Mouse (Mus musculus) limb, embryonic 14.5 days (tissue): ENCODE data around the gene Sertad4. TPM values are rescaled to one million over a fixed set of nuclear protein-coding genes. Genes with fewer than 3 reads are reported as not detected.

Experiments used
- ATAC-seq: fragments of 200-750 bp; cut with Nextera tagmentation; 2 replicates; pipeline ENCODE4 v1.8.0; 2017; ENCODE audit warnings: low read depth, moderate number of reproducible peaks, moderate TSS enrichment; ENCODE audit not compliant: low FRiP score
- DNase-seq: peaks from one replicate; pipeline ENCODE4 v3.0.0-alpha.2; 2015; ENCODE audit warnings: low spot score
- H3K27ac ChIP-seq: fragments of 300-500 bp; sonication (generic); replicated peaks from 2 replicates; pipeline ENCODE4 v1.5.1; 2014; ENCODE audit warnings: low read depth, mild to moderate bottlenecking, low read length, moderate library complexity, mixed read lengths
- H3K27me3 ChIP-seq: fragments of 300-500 bp; sonication (generic); 2 replicates; pipeline ENCODE4 v1.6.1; 2014; ENCODE audit warnings: low read length, mixed read lengths; ENCODE audit not compliant: control insufficient read depth, insufficient read depth
- H3K36me3 ChIP-seq: fragments of 300-500 bp; sonication (generic); 2 replicates; pipeline ENCODE4 v1.6.1; 2014; ENCODE audit warnings: mild to moderate bottlenecking, low read length, moderate library complexity, mixed read lengths; ENCODE audit not compliant: control insufficient read depth, insufficient read depth
- H3K4me1 ChIP-seq: fragments of 300-500 bp; sonication (generic); 2 replicates; pipeline ENCODE4 v1.6.1; 2014; ENCODE audit warnings: antibody characterized with exemption, low read length, mixed read lengths; ENCODE audit not compliant: control insufficient read depth, insufficient read depth
- H3K4me2 ChIP-seq: fragments of 300-500 bp; sonication (generic); replicated peaks from 2 replicates; pipeline ENCODE4 v1.6.1; 2014; ENCODE audit warnings: low read depth, mild to moderate bottlenecking, low read length, moderate library complexity; ENCODE audit not compliant: severe bottlenecking
- H3K4me3 ChIP-seq: fragments of 300-500 bp; sonication (generic); replicated peaks from 2 replicates; pipeline ENCODE4 v1.5.1; 2014; ENCODE audit warnings: low read length
- H3K9ac ChIP-seq: fragments of 300-500 bp; sonication (generic); 2 replicates; pipeline ENCODE4 v1.6.1; 2014; ENCODE audit warnings: mild to moderate bottlenecking, low read depth, low read length, moderate library complexity; ENCODE audit not compliant: severe bottlenecking
- H3K9me3 ChIP-seq: fragments of 300-500 bp; sonication (generic); 2 replicates; pipeline ENCODE4 v1.6.1; 2016; ENCODE audit warnings: low read length; ENCODE audit not compliant: control insufficient read depth
- POLR2A ChIP-seq: fragments of 200-500 bp; IDR thresholded peaks from 2 replicates; pipeline ENCODE4 v1.8.0; 2012; ENCODE audit warnings: inconsistent platforms, mild to moderate bottlenecking, moderate library complexity, borderline replicate concordance; ENCODE audit not compliant: insufficient read depth, insufficient read length; ENCODE audit errors: extremely low read depth
- WGBS: fragments of 180-500 bp; shearing (Covaris S2); extraction: QIAGEN DNeasy Blood & Tissue Kit; methylation state at CpG from one replicate; pipeline ENCODE4 v1.1.7; 2014; 5-methylcytosine and 5-hydroxymethylcytosine counted together
- polyA plus RNA-seq, 2 experiments: library from polyadenylated mRNA; depleted of rRNA in 1 of 2; stranded (reverse) in 1 of 2; unstranded in 1 of 2; fragments of >200 nt; fragmentation: Nextera tagmentation in 1 of 2; extraction: Ambion mirVana in 1 of 2; gene quantifications; 2 replicates each; pipeline versions ENCODE4 v1.2.1 to v1.2.3; 2012 to 2014

Gene Sertad4
- polyA plus RNA-seq, 2 experiments, result 84.7 to 110 TPM

DNA sequence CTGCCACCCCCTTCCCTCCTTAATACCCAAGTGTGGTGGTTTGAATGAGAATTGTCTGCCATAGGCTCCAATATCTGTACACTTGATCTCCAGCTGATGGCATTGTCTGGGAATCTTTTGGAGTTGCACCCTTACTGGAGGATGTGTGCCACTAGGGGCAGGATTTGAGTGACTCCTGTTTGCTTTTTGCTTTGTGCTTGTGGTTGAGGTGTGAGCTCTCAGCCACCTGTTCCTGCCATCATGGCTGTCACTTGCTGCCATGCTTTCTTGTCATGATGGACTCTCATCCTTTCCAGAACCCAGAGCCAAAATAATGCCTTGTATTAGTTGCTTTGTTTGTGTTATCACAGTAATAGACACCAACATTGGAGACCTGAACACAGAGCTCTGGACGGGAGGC, 14.2 kb upstream of the Sertad4 start:
- Histone ChIP-seq H3K4me3 (no peak overlapping the region), H3K36me3 (no peaks in the 10 kb centered on the region), H3K4me2 (no peak overlapping the region), H3K27me3 (no peaks in the 10 kb centered on the region), H3K27ac (no peak overlapping the region), H3K9me3 (no peaks in the 10 kb centered on the region), H3K4me1 (peaks cover 8% of the 10 kb centered on the region; the same call in 1 of the 2 replicates), H3K9ac (no peak overlapping the region)
- TF ChIP-seq POLR2A, result no peak
- no peak for ATAC-seq
- 85% methylated on average over 1 of the region's 1 CpGs for WGBS
- DNase-seq, result no peak

DNA sequence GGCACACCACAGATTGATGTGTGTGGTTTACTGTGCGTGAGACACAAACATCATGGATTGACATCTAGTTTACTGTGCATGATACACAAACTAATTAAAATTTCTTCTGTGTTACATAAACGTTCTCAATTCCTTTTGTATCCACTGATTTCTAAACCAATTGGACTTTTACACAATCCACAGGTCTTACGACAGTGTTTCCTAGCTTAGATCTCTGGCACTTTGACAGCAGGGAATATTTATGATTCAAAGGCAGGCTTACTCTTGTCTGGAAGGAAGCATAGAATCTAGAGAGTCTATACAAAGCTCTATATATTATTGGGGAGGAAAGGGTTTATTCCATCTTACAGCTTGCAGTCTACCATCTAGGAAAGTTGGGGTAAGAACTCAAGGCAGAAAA, 8.9 kb upstream of the Sertad4 start:
- H3K9ac ChIP-seq, result no peak overlapping the region
- peaks cover 24% of the 10 kb centered on the region for H3K4me1 ChIP-seq
- no peak for DNase-seq
- ATAC-seq, result no peak
- TF ChIP-seq POLR2A, result no peak
- no peaks in the 10 kb centered on the region for H3K27me3 ChIP-seq
- no peak overlapping the region for H3K4me2 ChIP-seq
- no peak overlapping the region for H3K27ac ChIP-seq
- H3K36me3 ChIP-seq, result no peaks in the 10 kb centered on the region
- no peaks in the 10 kb centered on the region for H3K9me3 ChIP-seq
- no peak overlapping the region for H3K4me3 ChIP-seq
- 61% methylated on average over 3 of the region's 3 CpGs for WGBS

DNA sequence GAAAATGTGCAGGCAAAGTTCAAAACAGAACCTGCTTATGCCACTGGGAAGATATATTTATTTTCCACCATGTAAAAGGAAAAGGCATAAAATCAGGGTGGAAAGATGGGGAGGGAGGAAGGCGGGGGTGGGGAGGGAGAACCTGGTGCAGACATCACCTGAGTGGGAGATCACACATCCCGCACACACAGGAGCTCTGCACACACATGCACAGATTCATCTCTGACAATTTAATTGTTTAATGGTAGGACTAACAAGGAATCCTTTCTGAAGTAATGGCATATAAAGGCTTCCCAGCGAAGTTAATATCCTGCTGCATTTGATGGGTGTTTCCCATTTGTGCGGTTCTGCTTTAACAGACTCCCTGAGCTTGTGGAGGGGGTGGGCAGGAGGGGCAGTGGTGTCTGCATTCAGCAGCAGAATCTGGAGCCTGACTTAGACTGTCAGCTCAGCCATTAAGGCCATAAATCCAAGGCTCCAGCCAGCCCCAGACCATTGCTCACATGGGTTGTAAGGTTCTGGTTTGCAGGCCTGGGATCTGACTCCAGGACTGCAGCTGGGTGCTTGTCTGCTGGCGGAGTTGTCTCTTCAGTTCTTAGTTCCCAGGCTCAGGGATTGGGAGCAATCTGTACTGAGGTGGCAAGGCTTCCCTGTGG, 5.9 kb upstream of the Sertad4 start:
- ATAC-seq (no peak; the same call in 1 of the 2 replicates), DNase-seq (no peak)
- H3K9me3 ChIP-seq, result no peaks in the 10 kb centered on the region
- no peak overlapping the region for H3K4me2 ChIP-seq
- 19% methylated on average over 5 of the region's 5 CpGs for WGBS
- H3K27ac ChIP-seq, result peak overlapping the region; percentile 35
- H3K27me3 ChIP-seq, result no peaks in the 10 kb centered on the region
- no peak overlapping the region for H3K9ac ChIP-seq
- no peak overlapping the region for H3K4me3 ChIP-seq
- TF ChIP-seq POLR2A, result no peak
- no peaks in the 10 kb centered on the region for H3K36me3 ChIP-seq
- peaks cover 41% of the 10 kb centered on the region for H3K4me1 ChIP-seq

DNA sequence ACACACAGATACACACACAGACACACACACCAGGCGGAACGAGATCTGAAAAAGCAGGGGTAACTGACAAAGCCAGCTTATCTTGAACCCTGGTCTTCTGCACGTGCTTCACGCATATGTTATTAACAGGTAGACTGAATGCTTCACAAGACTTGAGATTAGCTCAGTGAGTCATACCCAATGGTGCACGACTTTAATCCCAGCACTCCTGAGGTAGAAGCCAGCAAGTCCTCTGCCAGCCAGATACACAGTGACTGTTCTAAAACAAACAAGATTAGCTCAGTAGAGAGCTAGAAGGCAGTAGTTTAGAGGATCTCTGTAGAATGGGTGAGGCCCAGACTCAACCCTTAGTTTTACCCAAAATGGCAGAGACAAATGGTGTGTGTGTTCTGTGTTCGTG, 4.7 kb upstream of the Sertad4 start:
- peaks cover 46% of the 10 kb centered on the region for H3K4me1 ChIP-seq
- H3K36me3 ChIP-seq, result no peaks in the 10 kb centered on the region
- no peaks in the 10 kb centered on the region for H3K27me3 ChIP-seq
- 71% methylated on average over 6 of the region's 6 CpGs for WGBS
- TF ChIP-seq POLR2A, result no peak
- H3K9me3 ChIP-seq, result no peaks in the 10 kb centered on the region
- no peak overlapping the region for H3K4me2 ChIP-seq
- ATAC-seq (no peak), DNase-seq (no peak)
- H3K27ac ChIP-seq, result no peak overlapping the region
- no peak overlapping the region for H3K4me3 ChIP-seq
- no peak overlapping the region for H3K9ac ChIP-seq

- H3K4me3 ChIP-seq, result no peak overlapping the region
- H3K9me3 ChIP-seq, result no peaks in the 10 kb centered on the region
- 64% methylated on average over 5 of the region's 5 CpGs for WGBS
- no peaks in the 10 kb centered on the region for H3K27me3 ChIP-seq
- H3K9ac ChIP-seq, result no peak overlapping the region
- H3K4me1 ChIP-seq, result peaks cover 50% of the 10 kb centered on the region
- no peak overlapping the region for H3K4me2 ChIP-seq
- no peak for ATAC-seq
- no peak overlapping the region for H3K27ac ChIP-seq
- no peak for TF ChIP-seq POLR2A
- peaks cover 8% of the 10 kb centered on the region for H3K36me3 ChIP-seq
- DNase-seq, result no peak
These were observed 2.0 kb upstream of the Sertad4 start for GRCm38 (mm10) chr1:192857582-192857981.
